In genomic region chr2:164496331-164496730, GRCm38 (mm10) we compare ENCODE assay signal across 10 mouse cellular contexts. TPM values are rescaled to one million over a fixed set of nuclear protein-coding genes. Genes with fewer than 3 reads are reported as not detected.
DNase-seq lines count a peak whose midpoint lies in the region; ATAC-seq and TF ChIP-seq lines count a peak whose summit lies in the region.
"Had no signal": no experiment of that assay in that cellular context is flagged by ENCODE, and none has a peak within 500 bp of the region (broad histone marks: within the 10 kb centered on the region; RNA-seq: fewer than 3 reads in every experiment).

No protein-coding gene starts in this region.

- intact Hi-C loops in left cerebral cortex, postnatal 36 days (cut with DNase I) = loop anchor here (2.0 kb wide), 1 partner anchor 36 kb away; the partner anchor contains the start of gene Gm20458

- no peak for TF ChIP-seq CTCF in G1E (IDR thresholded peaks at IDR 0.05; ENCODE audit: low read depth, low read length)
- TF ChIP-seq CTCF in liver, postnatal 0 days (IDR thresholded peaks at IDR 0.05; ENCODE audit: low read depth) = no peak

- H3K4me2 ChIP-seq in intestine, embryonic 14.5 days (ENCODE audit: low read length) = peak overlapping the region; percentile 79
- no peak overlapping the region; the same call in 1 of the 2 replicates for H3K4me2 ChIP-seq in intestine, embryonic 16.5 days (ENCODE audit: low read depth, low read length)
- peak overlapping the region; percentile 95 for H3K4me2 ChIP-seq in forebrain, embryonic 14.5 days (ENCODE audit: low read length)
- peak overlapping the region; percentile 87; the same call in 1 of the 2 replicates for H3K4me2 ChIP-seq in liver, postnatal 0 days (ENCODE audit: low read depth, low read length)

- DNase-seq in intestine, embryonic 14.5 days (ENCODE audit: low spot score) = no peak
- no peak for DNase-seq in G1E (ENCODE audit: low spot score)
- no peak for DNase-seq in forebrain, embryonic 14.5 days (ENCODE audit: low spot score)
- no peak for DNase-seq in liver, postnatal 0 days
- no peak for DNase-seq in left cerebral cortex, postnatal 36 days (ENCODE audit: low spot score in 2 of 2)
- no peak for DNase-seq in spleen, adult 12 weeks (ENCODE audit: low spot score)
- DNase-seq in thymus, postnatal 0 days (ENCODE audit: low spot score) = no peak

- H3K4me3 ChIP-seq in intestine, embryonic 14.5 days (ENCODE audit: low read depth, low read length) = peak overlapping the region; percentile 98; the same call in 1 of the 2 replicates
- no peak overlapping the region for H3K4me3 ChIP-seq in intestine, embryonic 16.5 days (ENCODE audit: low read length)
- H3K4me3 ChIP-seq in G1E (ENCODE audit: low read depth, low read length) = peak overlapping the region; percentile 91; the same call in 1 of the 2 replicates
- 0 out of 2 replicates have a peak overlapping the region, but pooled peaks have one; percentile 84 for H3K4me3 ChIP-seq in forebrain, embryonic 14.5 days (ENCODE audit: low read depth, low read length)
- no peak overlapping the region for H3K4me3 ChIP-seq in liver, postnatal 0 days (ENCODE audit: low read depth, low read length)

- H3K9ac ChIP-seq in intestine, embryonic 14.5 days (ENCODE audit: low read length) = no peak overlapping the region
- no peak overlapping the region for H3K9ac ChIP-seq in intestine, embryonic 16.5 days (ENCODE audit: low read depth, low read length)
- no peak overlapping the region for H3K9ac ChIP-seq in forebrain, embryonic 14.5 days (ENCODE audit: low read length)
- no peak overlapping the region; the same call in 1 of the 2 replicates for H3K9ac ChIP-seq in liver, postnatal 0 days (replicated peaks)

- no peaks in the 10 kb centered on the region for H3K27me3 ChIP-seq in intestine, embryonic 14.5 days (replicated peaks; ENCODE audit: control insufficient read depth, insufficient read depth, low read length)
- no peaks in the 10 kb centered on the region for H3K27me3 ChIP-seq in intestine, embryonic 16.5 days (replicated peaks; ENCODE audit: control insufficient read depth, insufficient read depth, low read length)
- no peaks in the 10 kb centered on the region for H3K27me3 ChIP-seq in G1E (ENCODE audit: insufficient read depth, low read length)
- no peaks in the 10 kb centered on the region for H3K27me3 ChIP-seq in forebrain, embryonic 14.5 days (replicated peaks; ENCODE audit: control insufficient read depth, insufficient read depth, low read length)
- no peaks in the 10 kb centered on the region for H3K27me3 ChIP-seq in liver, postnatal 0 days (ENCODE audit: insufficient read depth, low read length)

- TF ChIP-seq EP300 in liver, postnatal 0 days (IDR thresholded peaks at IDR 0.05; ENCODE audit: low read depth) = no peak

- peaks cover 7% of the 10 kb centered on the region for H3K4me1 ChIP-seq in intestine, embryonic 14.5 days (replicated peaks; ENCODE audit: control insufficient read depth, insufficient read depth, low read length)
- H3K4me1 ChIP-seq in intestine, embryonic 16.5 days (ENCODE audit: control insufficient read depth, insufficient read depth, low read length) = peaks cover 5% of the 10 kb centered on the region
- H3K4me1 ChIP-seq in G1E (ENCODE audit: insufficient read depth, low read depth, low read length) = peaks cover 24% of the 10 kb centered on the region
- peaks cover 13% of the 10 kb centered on the region for H3K4me1 ChIP-seq in forebrain, embryonic 14.5 days (ENCODE audit: control insufficient read depth, insufficient read depth, low read length)
- H3K4me1 ChIP-seq in liver, postnatal 0 days (ENCODE audit: insufficient read depth) = peaks cover 16% of the 10 kb centered on the region

- peaks cover 16% of the 10 kb centered on the region for H3K36me3 ChIP-seq in intestine, embryonic 14.5 days (ENCODE audit: control insufficient read depth, insufficient read depth, low read length)
- peaks cover 7% of the 10 kb centered on the region for H3K36me3 ChIP-seq in intestine, embryonic 16.5 days (ENCODE audit: control insufficient read depth, insufficient read depth, low read length)
- H3K36me3 ChIP-seq in G1E (replicated peaks) = peaks cover 31% of the 10 kb centered on the region
- H3K36me3 ChIP-seq in forebrain, embryonic 14.5 days (ENCODE audit: control insufficient read depth, insufficient read depth, low read length) = peaks cover 16% of the 10 kb centered on the region
- H3K36me3 ChIP-seq in liver, postnatal 0 days (replicated peaks; ENCODE audit: insufficient read depth, low read length) = peaks cover 12% of the 10 kb centered on the region

- ATAC-seq in intestine, embryonic 14.5 days (replicated peaks; ENCODE audit: low FRiP score, low TSS enrichment, low read depth) = no peak
- no peak for ATAC-seq in intestine, embryonic 16.5 days
- no peak for ATAC-seq in G1E (ENCODE audit: extremely low read depth, insufficient number of reproducible peaks, low FRiP score, poor library complexity, severe bottlenecking)
- no peak for ATAC-seq in forebrain, embryonic 14.5 days
- ATAC-seq in liver, postnatal 0 days = no peak

- no peaks in the 10 kb centered on the region for H3K9me3 ChIP-seq in intestine, embryonic 14.5 days (ENCODE audit: control insufficient read depth, low read length)
- H3K9me3 ChIP-seq in intestine, embryonic 16.5 days (ENCODE audit: control insufficient read depth, low read length) = no peaks in the 10 kb centered on the region
- no peaks in the 10 kb centered on the region for H3K9me3 ChIP-seq in G1E (replicated peaks)
- no peaks in the 10 kb centered on the region for H3K9me3 ChIP-seq in forebrain, embryonic 14.5 days (replicated peaks; ENCODE audit: control insufficient read depth, low read length)
- no peaks in the 10 kb centered on the region for H3K9me3 ChIP-seq in liver, postnatal 0 days (ENCODE audit: low read length)

- 65% methylated on average over 1 of the region's 1 CpGs for WGBS in intestine, embryonic 14.5 days
- WGBS in intestine, embryonic 16.5 days = 59% methylated on average over 1 of the region's 1 CpGs
- 55% methylated on average over 1 of the region's 1 CpGs for WGBS in forebrain, embryonic 14.5 days
- WGBS in liver, postnatal 0 days (ENCODE audit: insufficient replicate concordance) = 32% methylated on average over 1 of the region's 1 CpGs

- no peak overlapping the region for H3K27ac ChIP-seq in intestine, embryonic 14.5 days (ENCODE audit: low read depth)
- H3K27ac ChIP-seq in intestine, embryonic 16.5 days (ENCODE audit: low read length) = no peak overlapping the region
- no peak overlapping the region for H3K27ac ChIP-seq in forebrain, embryonic 14.5 days (ENCODE audit: low read depth, low read length)
- H3K27ac ChIP-seq in liver, postnatal 0 days (ENCODE audit: low read depth) = 0 out of 2 replicates have a peak overlapping the region, but pooled peaks have one; percentile 11

RNA-seq across cellular contexts. Expression of gene Pigt, which starts 1.0 kb away (rescaled TPM):
- polyA plus RNA-seq in intestine, embryonic 14.5 days (2014; fragmentation: Nextera tagmentation; extraction: Ambion mirVana) = 72.4 and 79.7 TPM in 2 replicates
- polyA plus RNA-seq in intestine, embryonic 16.5 days (2015; fragmentation: Nextera tagmentation; extraction: Ambion mirVana) = 59.1 and 61.4 TPM in 2 replicates
- total RNA-seq in G1E (2014; fragmentation: Nextera tagmentation) (68.5 and 84.3 TPM in 2 replicates), G1E (2017) (22.9 and 23.2 TPM in 2 replicates)
- 81.0 and 94.4 TPM in 2 replicates for polyA plus RNA-seq in G1E (2012)
- polyA plus RNA-seq in forebrain, embryonic 14.5 days (2014; fragmentation: Nextera tagmentation; extraction: Ambion mirVana) = 66.8 and 72.2 TPM in 2 replicates
- polyA plus RNA-seq in liver, postnatal 0 days (2015; fragmentation: Nextera tagmentation; extraction: Ambion mirVana) = 24.3 and 25.1 TPM in 2 replicates
- total RNA-seq in left cerebral cortex, postnatal 36 days (2021) = 10 to 100 TPM; 88.7 to 98.5 TPM
- 47.2 and 51.1 TPM in 2 replicates for polyA plus RNA-seq in thymus, postnatal 0 days (2015; fragmentation: Nextera tagmentation; extraction: Ambion mirVana)

RNA-seq across cellular contexts. Expression of gene Dbndd2, which starts 10.4 kb away (rescaled TPM):
- 9.4 and 12.5 TPM in 2 replicates for polyA plus RNA-seq in intestine, embryonic 14.5 days (2014; fragmentation: Nextera tagmentation; extraction: Ambion mirVana)
- 16.0 and 16.4 TPM in 2 replicates for polyA plus RNA-seq in intestine, embryonic 16.5 days (2015; fragmentation: Nextera tagmentation; extraction: Ambion mirVana)
- total RNA-seq in G1E (2014; fragmentation: Nextera tagmentation) (6.2 and 11.7 TPM in 2 replicates), G1E (2017) (5.5 and 8.9 TPM in 2 replicates)
- polyA plus RNA-seq in G1E (2012) = 22.3 and 25.1 TPM in 2 replicates
- polyA plus RNA-seq in forebrain, embryonic 14.5 days (2014; fragmentation: Nextera tagmentation; extraction: Ambion mirVana) = 3.5 and 4.9 TPM in 2 replicates
- polyA plus RNA-seq in liver, postnatal 0 days (2015; fragmentation: Nextera tagmentation; extraction: Ambion mirVana) = 2.7 TPM in 2 replicates
- total RNA-seq in left cerebral cortex, postnatal 36 days (2021) = 100 to 1,000 TPM; 112 to 126 TPM
- 12.6 and 15.3 TPM in 2 replicates for polyA plus RNA-seq in thymus, postnatal 0 days (2015; fragmentation: Nextera tagmentation; extraction: Ambion mirVana)

RNA-seq across cellular contexts. Expression of gene Trp53tg5, which starts 22.8 kb away (rescaled TPM):
- polyA plus RNA-seq in intestine, embryonic 14.5 days (2014; fragmentation: Nextera tagmentation; extraction: Ambion mirVana) = not detected in 2 replicates
- polyA plus RNA-seq in intestine, embryonic 16.5 days (2015; fragmentation: Nextera tagmentation; extraction: Ambion mirVana) = not detected in 2 replicates
- total RNA-seq in G1E (2014; fragmentation: Nextera tagmentation) (not detected in 2 replicates), G1E (2017) (0.29 TPM in 1 of 2 replicates, not detected in the other)
- polyA plus RNA-seq in G1E (2012) = not detected in 2 replicates
- polyA plus RNA-seq in forebrain, embryonic 14.5 days (2014; fragmentation: Nextera tagmentation; extraction: Ambion mirVana) = not detected in 2 replicates
- polyA plus RNA-seq in liver, postnatal 0 days (2015; fragmentation: Nextera tagmentation; extraction: Ambion mirVana) = not detected in 2 replicates
- total RNA-seq in left cerebral cortex, postnatal 36 days (2021) = not detected
- not detected in 2 replicates for polyA plus RNA-seq in thymus, postnatal 0 days (2015; fragmentation: Nextera tagmentation; extraction: Ambion mirVana)
- total RNA-seq: left cerebral cortex, postnatal 10 days had no signal
- polyA plus RNA-seq: stomach, embryonic 16.5 days had no signal

RNA-seq across cellular contexts. Expression of gene Gm20458, which starts 35.6 kb away (rescaled TPM):
- 11.6 and 17.4 TPM in 2 replicates for polyA plus RNA-seq in intestine, embryonic 14.5 days (2014; fragmentation: Nextera tagmentation; extraction: Ambion mirVana)
- 9.8 and 11.9 TPM in 2 replicates for polyA plus RNA-seq in intestine, embryonic 16.5 days (2015; fragmentation: Nextera tagmentation; extraction: Ambion mirVana)
- total RNA-seq in G1E (2014; fragmentation: Nextera tagmentation) (not detected in 2 replicates), G1E (2017) (13.4 and 13.5 TPM in 2 replicates)
- polyA plus RNA-seq in G1E (2012) = 4.6 and 5.5 TPM in 2 replicates
- 6.2 and 8.9 TPM in 2 replicates for polyA plus RNA-seq in forebrain, embryonic 14.5 days (2014; fragmentation: Nextera tagmentation; extraction: Ambion mirVana)
- polyA plus RNA-seq in liver, postnatal 0 days (2015; fragmentation: Nextera tagmentation; extraction: Ambion mirVana) = 5.8 and 6.1 TPM in 2 replicates
- total RNA-seq in left cerebral cortex, postnatal 36 days (2021) = 10 to 100 TPM in 1 of 2 experiments, 1 to 10 TPM in 1; 8.1 to 14.9 TPM
- polyA plus RNA-seq in thymus, postnatal 0 days (2015; fragmentation: Nextera tagmentation; extraction: Ambion mirVana) = 19.4 and 21.5 TPM in 2 replicates

RNA-seq across cellular contexts. Expression of gene Sys1, which starts 39.6 kb away (rescaled TPM):
- 65.2 and 67.2 TPM in 2 replicates for polyA plus RNA-seq in intestine, embryonic 14.5 days (2014; fragmentation: Nextera tagmentation; extraction: Ambion mirVana)
- 54.0 and 56.4 TPM in 2 replicates for polyA plus RNA-seq in intestine, embryonic 16.5 days (2015; fragmentation: Nextera tagmentation; extraction: Ambion mirVana)
- total RNA-seq in G1E (2014; fragmentation: Nextera tagmentation) = 35.8 and 37.0 TPM in 2 replicates
- total RNA-seq in G1E (2017) = 50.6 and 75.5 TPM in 2 replicates
- polyA plus RNA-seq in G1E (2012) = 122 and 142 TPM in 2 replicates
- polyA plus RNA-seq in forebrain, embryonic 14.5 days (2014; fragmentation: Nextera tagmentation; extraction: Ambion mirVana) = 76.3 and 86.6 TPM in 2 replicates
- polyA plus RNA-seq in liver, postnatal 0 days (2015; fragmentation: Nextera tagmentation; extraction: Ambion mirVana) = 43.5 and 46.2 TPM in 2 replicates
- total RNA-seq in left cerebral cortex, postnatal 36 days (2021) = 10 to 100 TPM; 34.7 to 40.4 TPM
- 77.2 and 83.7 TPM in 2 replicates for polyA plus RNA-seq in thymus, postnatal 0 days (2015; fragmentation: Nextera tagmentation; extraction: Ambion mirVana)

Comparison
In these comparisons a context has a peak if more than half of its experiments do, and no peak if none do; other contexts are left out.
1. H3K4me3 ChIP-seq: peak in intestine, embryonic 14.5 days (single experiment), G1E (single experiment) and forebrain, embryonic 14.5 days (single experiment); none in intestine, embryonic 16.5 days (single experiment) and liver, postnatal 0 days (single experiment).